Mouse (Mus musculus) left cerebral cortex, postnatal 36 days (tissue): ENCODE results near the gene Gpr182. TPM values are rescaled to one million over a fixed set of nuclear protein-coding genes. Genes with fewer than 3 reads are reported as not detected.
"Not testable (repeated sequence)": the region's sequence is repeated elsewhere in the genome, so short reads cannot be mapped to it uniquely, and the experiment has no call there.

Experiments used
- DNase-seq, 2 experiments: peaks; one replicate each; pipeline ENCODE4 v3.0.0; 2021 to 2022; ENCODE audit warnings: low spot score in 2 of 2, mixed read lengths in 1 of 2
- intact Hi-C: fragments of 180-260 bp; cut with DNase I; formaldehyde crosslinking; loops from one replicate; pipeline ENCODE4 v1.15.1; 2025
- total RNA-seq, 2 experiments: library from RNA; stranded (reverse); gene quantifications; 2 replicates each; pipeline ENCODE4 v1.2.3; 2021

Gene Gpr182
- 1 to 10 TPM; 1.5 to 1.6 TPM for total RNA-seq

- no peak for DNase-seq
- intact Hi-C loops = no loop called here
Observed at GRCm38 (mm10) chr10:127751548-127751947, at the start of gene Gpr182. Gene Gpr182 (minus strand): TSS chr10:127751732.

- DNase-seq = no peak
- intact Hi-C loops = no loop called here
Observed at GRCm38 (mm10) chr10:127800891-127801290, 49.4 kb upstream of the Gpr182 start, which contains the start of gene Rdh16. Gene Rdh16 (plus strand): TSS chr10:127801152.

DNA sequence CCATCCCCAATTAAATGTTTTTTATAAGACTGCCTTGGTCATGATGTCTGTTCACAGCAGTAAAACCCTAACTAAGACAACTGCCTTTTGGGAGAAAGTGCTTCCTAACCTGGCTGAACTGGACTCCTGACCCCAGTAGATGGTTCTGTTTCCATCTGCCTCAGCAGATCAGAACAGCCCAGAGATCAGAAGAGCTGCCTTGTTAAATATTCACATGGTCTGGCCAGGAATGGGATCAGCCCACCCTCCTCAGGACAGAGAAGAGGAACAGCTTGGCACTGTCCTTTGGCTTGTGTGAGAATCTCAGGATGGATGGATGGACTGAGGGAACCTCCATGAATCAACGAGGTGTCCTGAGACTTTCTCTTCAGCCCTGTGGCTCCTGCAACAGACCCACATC lies 47.8 kb upstream of the Gpr182 start:
- no peak for DNase-seq
- intact Hi-C loops = no loop called here

- DNase-seq, intact Hi-C loops: not testable (repeated sequence)
Observed at GRCm38 (mm10) chr10:127785411-127785810, 33.9 kb upstream of the Gpr182 start.

GRCm38 (mm10) chr10:127782321-127782720 lies 30.8 kb upstream of the Gpr182 start:
- intact Hi-C loops, DNase-seq: not testable (repeated sequence)

- DNase-seq = no peak
- intact Hi-C loops = no loop called here
Observed at GRCm38 (mm10) chr10:127776011-127776410, 24.5 kb upstream of the Gpr182 start, which contains the start of gene Rdh9. Gene Rdh9 (plus strand): TSS chr10:127776386.

DNA sequence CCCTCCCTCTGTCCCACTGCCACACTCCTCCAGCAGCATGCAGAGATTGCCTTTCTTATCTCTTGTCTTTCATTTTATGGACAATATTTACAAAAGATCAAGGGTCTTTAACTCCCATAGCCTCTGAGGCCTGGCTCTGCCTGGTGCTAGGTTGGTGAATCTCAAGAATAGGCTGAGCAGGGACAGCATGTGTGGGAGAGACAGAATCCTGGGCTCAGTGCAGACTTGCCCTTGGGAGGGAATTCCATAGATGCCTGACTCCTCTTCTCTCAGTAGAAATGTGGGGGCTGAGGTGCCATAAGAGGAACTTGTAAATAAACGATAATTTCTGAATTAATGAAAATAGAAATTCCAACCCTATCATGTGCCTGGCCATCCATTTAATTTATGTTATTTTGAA lies 15.0 kb upstream of the Gpr182 start:
- no peak for DNase-seq
- intact Hi-C loops = no loop called here

- intact Hi-C loops = no loop called here
- DNase-seq = no peak
Observed at GRCm38 (mm10) chr10:127763914-127764680, 12.6 kb upstream of the Gpr182 start.

DNA sequence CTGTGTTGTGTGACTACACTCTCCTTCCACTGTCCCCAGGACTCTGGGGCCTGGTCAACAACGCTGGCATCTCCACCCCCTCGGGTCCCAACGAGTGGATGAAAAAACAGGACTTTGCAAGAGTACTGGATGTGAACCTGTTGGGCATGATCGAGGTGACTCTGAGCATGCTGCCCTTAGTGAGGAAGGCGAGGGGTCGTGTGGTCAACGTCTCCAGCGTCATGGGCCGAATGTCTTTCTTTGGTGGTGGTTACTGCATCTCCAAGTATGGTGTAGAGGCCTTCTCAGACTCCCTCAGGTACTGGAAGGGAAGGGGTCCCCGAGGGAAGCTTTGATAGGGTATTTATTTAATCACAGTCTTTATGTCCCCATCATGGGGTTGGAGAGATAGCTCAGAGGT lies 11.4 kb upstream of the Gpr182 start:
- DNase-seq, intact Hi-C loops: not testable (repeated sequence)

DNA sequence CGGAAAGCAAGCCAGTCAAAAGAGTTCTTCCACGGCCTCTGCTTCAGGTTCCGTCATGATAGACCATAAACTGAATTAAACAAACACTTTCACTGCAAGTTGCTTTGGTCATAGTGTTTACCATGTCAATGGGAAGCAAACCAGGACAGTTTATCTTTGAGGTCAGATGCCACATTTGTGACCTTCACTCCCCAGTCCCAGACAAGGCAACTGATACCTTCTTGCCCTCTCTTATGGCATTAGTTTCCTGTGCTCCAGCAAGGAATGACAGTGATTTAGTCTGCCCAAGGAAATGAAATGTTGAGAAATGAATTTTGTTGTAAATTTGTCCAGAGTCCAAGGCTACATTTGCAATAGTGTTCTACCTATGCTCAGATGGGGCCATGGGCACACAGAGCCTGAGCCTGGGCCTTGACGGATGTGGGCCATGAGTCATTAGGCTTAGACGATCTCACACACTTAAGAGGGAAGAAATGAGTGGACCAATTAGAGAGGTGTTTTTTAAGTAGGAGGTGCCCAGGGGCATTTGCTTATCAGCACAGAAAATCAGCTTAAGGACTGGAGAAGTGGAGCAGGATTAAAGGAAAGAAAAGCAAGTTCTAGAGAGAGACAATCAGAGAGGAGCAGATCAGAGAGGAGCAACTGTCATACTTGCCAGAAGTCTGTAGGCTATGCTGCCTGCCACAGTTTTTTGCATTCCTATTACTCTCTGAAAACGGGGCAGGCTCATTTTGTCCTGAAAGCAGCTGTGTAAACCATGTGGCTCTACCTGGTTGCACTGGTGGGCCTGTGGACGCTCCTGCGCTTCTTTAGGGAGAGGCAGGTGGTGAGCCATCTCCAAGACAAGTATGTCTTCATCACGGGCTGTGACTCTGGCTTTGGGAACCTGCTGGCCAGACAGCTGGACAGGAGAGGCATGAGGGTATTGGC lies 7.9 kb upstream of the Gpr182 start, which contains the start of the genes Rdh1 and Rdh16f1:
Gene Rdh1 (plus strand): TSS at position 541 of the 930 bp plus-strand sequence.
Gene Rdh16f1 (plus strand): TSS at position 607 of the 930 bp plus-strand sequence.
- intact Hi-C loops = no loop called here

DNA sequence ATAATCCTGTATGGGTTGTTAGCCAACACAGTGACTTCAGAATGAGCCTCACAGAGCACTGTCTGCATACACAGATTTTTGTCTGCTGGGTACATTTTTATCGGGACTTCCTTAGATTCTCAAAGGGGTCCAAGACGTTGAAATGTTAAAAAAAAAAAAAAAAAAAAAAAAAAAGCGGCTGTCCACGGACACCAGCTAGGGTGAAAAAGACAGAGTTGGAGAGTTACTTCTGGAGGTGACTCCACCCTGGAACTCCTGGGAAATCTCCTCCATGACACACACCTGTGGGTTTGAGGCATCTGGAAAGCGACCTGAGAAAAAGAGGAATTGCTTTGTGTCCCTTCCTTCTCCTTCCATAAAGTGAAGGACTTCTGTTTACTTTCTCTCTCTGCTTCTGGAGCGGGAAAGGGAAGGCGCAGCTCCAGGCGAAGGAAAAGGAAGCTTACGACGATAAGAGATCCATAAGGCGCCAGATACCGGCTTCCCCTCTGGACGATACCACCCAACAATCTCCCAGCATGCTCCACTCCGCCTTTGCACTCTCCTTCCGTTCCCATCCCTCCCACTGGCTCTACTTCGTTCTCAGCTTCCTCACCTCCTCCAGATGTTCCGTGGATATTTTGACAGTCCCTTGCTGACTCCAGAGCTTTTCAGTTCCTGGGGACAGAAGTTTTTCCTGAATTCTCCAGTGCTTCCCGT lies 4.4 kb upstream of the Gpr182 start:
- DNase-seq = no peak
- intact Hi-C loops = no loop called here

More for the DNA sequence above, 7.9 kb upstream of the Gpr182 start, which contains the start of the genes Rdh1 and Rdh16f1:
- no peak for DNase-seq

DNA sequence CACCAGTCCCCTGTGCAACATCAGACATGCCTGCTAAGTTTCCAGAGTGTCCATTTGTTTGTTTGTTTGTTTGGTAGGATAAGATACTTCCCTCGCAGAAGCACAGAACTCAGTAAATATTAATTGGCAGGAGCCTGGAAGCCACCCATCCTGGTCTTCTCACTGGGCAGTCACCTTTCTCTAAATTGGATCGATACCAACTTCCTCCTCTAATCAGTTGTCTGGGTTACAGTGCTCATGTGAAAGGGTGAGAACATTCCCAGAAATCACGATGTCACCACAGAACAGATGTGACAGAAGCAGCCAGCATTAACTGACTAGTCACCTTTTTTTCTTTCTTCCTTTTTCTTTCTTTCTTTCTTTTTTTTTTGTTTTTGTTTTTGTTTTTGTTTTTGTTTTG lies 3.7 kb upstream of the Gpr182 start:
- intact Hi-C loops = no loop called here
- DNase-seq = no peak

GRCm38 (mm10) chr10:127754566-127755166 lies 3.1 kb upstream of the Gpr182 start:
- intact Hi-C loops = no loop called here
- no peak for DNase-seq

DNA sequence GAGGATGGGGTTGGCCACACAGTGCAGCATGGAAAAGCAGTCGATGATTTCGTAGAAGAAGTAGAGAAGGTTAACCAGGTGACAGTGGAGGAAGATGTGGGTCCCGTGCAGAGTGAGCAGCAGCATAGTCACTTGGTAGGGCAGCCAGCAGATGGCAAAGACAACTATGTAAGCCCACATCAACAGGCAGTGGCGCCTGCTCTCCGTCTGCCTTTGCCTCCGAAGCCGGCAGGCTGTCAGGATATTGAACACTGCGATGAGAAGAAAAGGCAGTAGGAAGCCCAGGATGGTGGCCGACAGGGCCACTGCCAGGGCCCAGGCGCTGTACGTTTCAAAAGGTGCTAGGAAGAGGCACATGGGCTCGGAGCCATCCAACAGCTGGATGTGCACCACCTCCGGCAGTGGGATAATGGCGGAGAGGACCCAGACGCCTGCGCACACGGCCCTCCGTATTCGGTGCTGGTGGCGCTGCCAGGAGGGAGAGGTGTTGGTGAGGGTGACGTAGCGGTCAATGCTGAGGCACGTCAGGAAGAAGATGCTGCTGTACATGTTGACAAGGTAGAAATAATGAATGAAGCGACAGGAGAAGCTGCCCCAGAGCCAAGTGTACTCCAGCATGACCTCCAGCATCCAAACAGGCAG lies 1.3 kb downstream of the Gpr182 start:
- DNase-seq = no peak
- intact Hi-C loops = no loop called here

- intact Hi-C loops = no loop called here
- no peak for DNase-seq
Observed at GRCm38 (mm10) chr10:127748847-127749612, 2.5 kb downstream of the Gpr182 start.

GRCm38 (mm10) chr10:127747254-127747653 lies 4.3 kb downstream of the Gpr182 start:
- DNase-seq = no peak
- intact Hi-C loops = no loop called here

DNA sequence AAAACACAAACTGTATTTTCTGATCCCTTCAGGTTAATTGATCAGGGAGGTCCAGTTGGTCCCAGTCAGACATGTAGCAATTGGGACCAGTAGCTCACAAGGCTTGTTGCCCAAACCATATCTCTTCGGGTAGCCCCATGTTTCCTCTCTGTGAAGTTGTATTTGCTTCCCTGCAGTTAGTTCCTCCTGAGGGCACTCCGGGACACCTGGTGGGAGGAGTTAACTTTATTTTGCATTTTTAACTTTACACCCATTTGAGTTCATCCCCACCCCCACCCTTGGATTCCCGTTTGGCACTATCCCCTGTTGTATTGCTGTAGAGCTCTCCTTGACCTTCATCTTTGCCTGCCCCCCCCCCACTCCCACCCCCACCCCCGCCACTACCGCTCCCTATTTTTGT lies 5.6 kb downstream of the Gpr182 start:
- intact Hi-C loops = no loop called here
- DNase-seq = no peak

GRCm38 (mm10) chr10:127744661-127745060 lies 6.9 kb downstream of the Gpr182 start:
- no peak for DNase-seq
- intact Hi-C loops = no loop called here
